Mouse (Mus musculus): ENCODE results near the gene Papolb. TPM values are rescaled to one million over a fixed set of nuclear protein-coding genes. Genes with fewer than 3 reads are reported as not detected.

Papolb gene
- 0.15 and 0.20 TPM in 2 replicates for polyA plus RNA-seq (2014; fragmentation: Nextera tagmentation; extraction: Ambion mirVana)

DNA sequence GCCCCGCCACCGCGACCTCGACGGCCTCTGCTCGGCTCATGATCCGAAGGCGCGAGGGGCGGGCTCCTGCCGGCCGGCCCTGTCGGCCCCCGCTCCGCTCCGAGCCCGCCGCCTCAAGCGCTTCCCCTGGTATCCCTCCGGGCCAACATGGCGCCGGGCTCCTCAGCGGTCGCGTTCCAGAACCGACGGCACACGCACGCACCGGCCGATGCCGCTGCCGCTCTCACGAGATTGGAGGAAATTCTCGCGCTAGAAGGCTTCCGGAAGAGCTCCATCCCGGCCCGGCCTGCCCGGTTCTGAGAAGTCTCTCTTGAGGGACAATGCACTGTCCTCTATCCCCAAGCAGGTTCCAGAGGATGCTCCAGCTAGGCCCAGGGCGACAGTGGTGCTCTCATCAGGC, at the start of gene Papolb:
Papolb (minus strand) TSS at position 162 of the 400 bp plus-strand sequence.
- H3K27me3 ChIP-seq (ENCODE audit: control insufficient read depth, insufficient read depth, low read length): peaks cover 12% of the 10 kb centered on the region; the same call in 1 of the 2 replicates
- H3K27ac ChIP-seq (replicated peaks; ENCODE audit: low read depth, low read length): no peak within 1 kb of the TSS
- WGBS: 49% methylated on average over 38 of the region's 41 CpGs
- H3K4me1 ChIP-seq (ENCODE audit: control insufficient read depth, insufficient read depth, low read length): no peaks in the 10 kb centered on the region
- DNase-seq (ENCODE audit: low spot score) (no peak), ATAC-seq (ENCODE audit: insufficient number of reproducible peaks, low FRiP score, low TSS enrichment, low read depth) (no peak)
- H3K36me3 ChIP-seq (ENCODE audit: control insufficient read depth, insufficient read depth, low read length): no peaks in the 10 kb centered on the region
- H3K9ac ChIP-seq (ENCODE audit: low read length): 0 out of 2 replicates have a peak within 1 kb of the TSS, but pooled peaks have one; percentile 9
- H3K4me3 ChIP-seq (ENCODE audit: low read depth, low read length): peak within 1 kb of the TSS; percentile 2; the same call in 1 of the 2 replicates
- H3K9me3 ChIP-seq (ENCODE audit: control insufficient read depth, low read length): no peaks in the 10 kb centered on the region
- peak within 1 kb of the TSS; percentile 29; the same call in 1 of the 2 replicates for H3K4me2 ChIP-seq (ENCODE audit: low read depth, severe bottlenecking)

DNA sequence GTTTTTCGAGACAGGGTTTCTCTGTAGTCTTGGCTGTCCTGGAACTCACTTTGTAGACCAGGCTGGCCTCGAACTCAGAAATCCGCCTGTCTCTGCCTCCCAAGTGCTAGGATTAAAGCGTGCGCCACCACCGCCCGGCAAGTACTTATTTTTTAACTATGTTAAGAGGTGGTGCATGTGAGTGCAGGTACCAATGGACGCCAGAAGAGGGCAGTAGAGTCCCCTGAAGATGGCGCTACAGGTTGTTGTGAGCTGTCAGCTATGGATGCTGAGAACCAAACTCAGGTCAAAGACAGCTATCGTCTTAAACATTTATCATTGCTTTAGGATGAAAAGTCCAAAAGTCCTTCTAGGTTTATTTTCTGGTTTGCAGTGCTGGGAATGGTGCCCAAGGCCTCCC, 48.3 kb upstream of the Papolb start:
- no peak overlapping the region for H3K4me3 ChIP-seq (ENCODE audit: low read depth, low read length)
- WGBS: 87% methylated on average over 10 of the region's 10 CpGs
- H3K9me3 ChIP-seq (ENCODE audit: control insufficient read depth, low read length): peaks cover 5% of the 10 kb centered on the region; the same call in 1 of the 2 replicates
- no peaks in the 10 kb centered on the region for H3K4me1 ChIP-seq (ENCODE audit: control insufficient read depth, insufficient read depth, low read length)
- H3K36me3 ChIP-seq (ENCODE audit: control insufficient read depth, insufficient read depth, low read length): no peaks in the 10 kb centered on the region
- ATAC-seq (ENCODE audit: insufficient number of reproducible peaks, low FRiP score, low TSS enrichment, low read depth) (no peak), DNase-seq (ENCODE audit: low spot score) (no peak)
- H3K27ac ChIP-seq (replicated peaks; ENCODE audit: low read depth, low read length): no peak overlapping the region
- no peak overlapping the region for H3K9ac ChIP-seq (ENCODE audit: low read length)
- no peak overlapping the region for H3K4me2 ChIP-seq (ENCODE audit: low read depth, severe bottlenecking)
- H3K27me3 ChIP-seq (ENCODE audit: control insufficient read depth, insufficient read depth, low read length): no peaks in the 10 kb centered on the region

DNA sequence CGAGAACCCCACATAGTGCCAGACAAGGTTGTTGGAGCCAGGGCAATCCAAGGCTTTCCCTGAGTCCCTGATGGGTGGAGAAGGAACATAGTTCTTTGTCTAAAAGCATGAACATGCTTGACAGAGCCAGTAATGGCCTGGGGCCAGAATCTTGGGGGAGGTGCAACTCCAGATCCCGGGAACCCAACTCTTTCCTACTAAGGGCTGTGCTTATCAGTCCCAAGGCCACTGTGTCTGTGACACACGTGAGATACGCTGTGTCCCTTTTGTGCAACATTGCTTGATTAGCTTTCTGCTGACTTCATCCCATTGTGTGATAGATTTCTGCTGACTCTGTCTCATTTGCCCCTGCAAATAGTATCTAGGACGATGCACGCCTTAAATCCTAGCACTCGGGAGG, 47.0 kb upstream of the Papolb start:
- WGBS: 93% methylated on average over 7 of the region's 7 CpGs
- no peak overlapping the region for H3K9ac ChIP-seq (ENCODE audit: low read length)
- no peaks in the 10 kb centered on the region for H3K4me1 ChIP-seq (ENCODE audit: control insufficient read depth, insufficient read depth, low read length)
- peaks cover 5% of the 10 kb centered on the region; the same call in 1 of the 2 replicates for H3K9me3 ChIP-seq (ENCODE audit: control insufficient read depth, low read length)
- no peaks in the 10 kb centered on the region for H3K36me3 ChIP-seq (ENCODE audit: control insufficient read depth, insufficient read depth, low read length)
- no peak overlapping the region for H3K4me3 ChIP-seq (ENCODE audit: low read depth, low read length)
- ATAC-seq (ENCODE audit: insufficient number of reproducible peaks, low FRiP score, low TSS enrichment, low read depth) (no peak), DNase-seq (ENCODE audit: low spot score) (no peak)
- no peaks in the 10 kb centered on the region for H3K27me3 ChIP-seq (ENCODE audit: control insufficient read depth, insufficient read depth, low read length)
- H3K4me2 ChIP-seq (ENCODE audit: low read depth, severe bottlenecking): no peak overlapping the region
- no peak overlapping the region for H3K27ac ChIP-seq (replicated peaks; ENCODE audit: low read depth, low read length)

DNA sequence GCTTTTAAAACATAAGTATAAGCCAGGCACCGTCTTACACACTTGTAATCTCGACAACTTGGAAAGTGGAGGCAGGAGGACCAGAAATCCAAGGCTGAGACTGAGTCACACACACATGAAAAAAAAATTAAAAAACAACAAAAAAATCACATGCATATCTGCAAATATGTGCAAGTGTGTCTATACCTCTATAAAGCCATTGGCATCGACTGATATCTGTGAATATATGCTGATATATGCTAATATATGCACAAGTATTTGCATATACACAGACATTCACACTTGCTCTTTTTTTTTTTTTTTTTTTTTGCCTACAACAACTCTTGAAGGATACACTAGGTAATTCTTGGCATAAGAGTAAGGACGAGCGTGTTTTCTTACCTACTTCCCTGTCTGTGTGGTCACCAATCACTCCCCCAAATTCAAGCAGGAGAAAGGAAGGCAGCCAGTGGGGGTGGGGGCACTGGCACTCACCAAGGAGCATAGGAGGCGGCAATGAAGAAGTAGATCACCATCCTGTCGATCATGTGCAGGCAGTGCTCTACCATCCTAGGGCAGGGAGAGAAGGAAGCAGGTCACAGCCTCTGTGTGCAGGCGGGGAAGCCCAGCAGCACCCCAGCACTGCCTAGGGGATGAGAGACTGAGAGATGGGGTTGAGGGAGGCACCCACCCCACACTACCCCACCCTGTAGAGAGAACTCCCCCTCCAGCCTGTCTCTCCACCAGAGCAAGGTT, 44.6 kb upstream of the Papolb start:
- DNase-seq (ENCODE audit: low spot score): no peak
- Histone ChIP-seq H3K9ac (ENCODE audit: low read length) (no peak overlapping the region), H3K27ac (replicated peaks; ENCODE audit: low read depth, low read length) (no peak overlapping the region), H3K36me3 (ENCODE audit: control insufficient read depth, insufficient read depth, low read length) (no peaks in the 10 kb centered on the region), H3K4me2 (ENCODE audit: low read depth, severe bottlenecking) (no peak overlapping the region), H3K27me3 (ENCODE audit: control insufficient read depth, insufficient read depth, low read length) (no peaks in the 10 kb centered on the region), H3K9me3 (ENCODE audit: control insufficient read depth, low read length) (peaks cover 5% of the 10 kb centered on the region; the same call in 1 of the 2 replicates), H3K4me3 (ENCODE audit: low read depth, low read length) (no peak overlapping the region), H3K4me1 (ENCODE audit: control insufficient read depth, insufficient read depth, low read length) (no peaks in the 10 kb centered on the region)
- WGBS: 86% methylated on average over 8 of the region's 8 CpGs
- no peak for ATAC-seq (ENCODE audit: insufficient number of reproducible peaks, low FRiP score, low TSS enrichment, low read depth)

DNA sequence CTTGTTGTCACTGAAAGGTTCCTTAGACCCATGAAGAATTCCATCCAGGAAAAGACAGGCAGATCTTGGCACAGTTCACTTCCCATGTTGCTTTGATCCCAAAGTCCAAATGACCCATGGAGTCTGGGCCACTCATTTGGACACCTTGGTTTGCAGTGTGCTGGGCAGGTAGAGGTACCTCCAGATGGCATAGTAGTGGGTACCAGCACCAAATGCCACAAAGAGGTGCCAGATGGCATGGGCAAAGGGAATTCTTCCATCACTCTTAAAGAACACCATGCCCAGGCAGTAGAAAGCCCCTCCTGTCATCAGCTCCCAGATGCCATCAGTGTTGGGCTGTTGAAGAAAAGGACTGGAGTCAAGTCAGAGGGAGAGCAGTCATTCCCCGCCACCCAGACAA, 34.7 kb upstream of the Papolb start:
- ATAC-seq (ENCODE audit: insufficient number of reproducible peaks, low FRiP score, low TSS enrichment, low read depth) (no peak), DNase-seq (ENCODE audit: low spot score) (no peak)
- no peak overlapping the region for H3K4me3 ChIP-seq (ENCODE audit: low read depth, low read length)
- H3K27me3 ChIP-seq (ENCODE audit: control insufficient read depth, insufficient read depth, low read length): no peaks in the 10 kb centered on the region
- 88% methylated on average over 1 of the region's 1 CpGs for WGBS
- H3K9ac ChIP-seq (ENCODE audit: low read length): no peak overlapping the region
- no peaks in the 10 kb centered on the region; the same call in 1 of the 2 replicates for H3K36me3 ChIP-seq (ENCODE audit: control insufficient read depth, insufficient read depth, low read length)
- H3K9me3 ChIP-seq (ENCODE audit: control insufficient read depth, low read length): 0 out of 2 replicates have a peak, but pooled peaks cover 3% of the 10 kb centered on the region
- H3K4me1 ChIP-seq (ENCODE audit: control insufficient read depth, insufficient read depth, low read length): no peaks in the 10 kb centered on the region
- H3K27ac ChIP-seq (replicated peaks; ENCODE audit: low read depth, low read length): no peak overlapping the region
- H3K4me2 ChIP-seq (ENCODE audit: low read depth, severe bottlenecking): no peak overlapping the region

DNA sequence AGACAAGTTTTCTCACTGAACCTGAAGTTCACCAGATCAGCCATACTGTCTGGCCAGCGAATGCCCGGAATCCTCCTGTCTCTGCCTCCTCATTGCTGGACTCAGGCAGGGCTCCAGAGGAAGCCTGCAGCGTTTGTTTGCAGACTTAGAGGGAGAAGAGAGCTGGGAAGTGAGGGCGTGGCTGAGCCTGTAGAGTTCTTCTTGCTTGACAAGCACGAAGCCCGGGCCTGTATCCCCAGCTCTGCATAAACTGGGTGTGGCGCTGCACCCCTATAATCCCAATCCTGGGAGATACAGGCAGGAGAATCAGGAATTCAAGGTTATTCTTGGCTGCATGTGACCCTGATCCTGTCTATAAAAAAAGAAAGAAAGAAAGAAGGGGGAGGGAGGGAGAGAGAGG, 30.4 kb upstream of the Papolb start:
- no peak overlapping the region for H3K4me2 ChIP-seq (ENCODE audit: low read depth, severe bottlenecking)
- H3K27me3 ChIP-seq (ENCODE audit: control insufficient read depth, insufficient read depth, low read length): no peaks in the 10 kb centered on the region
- ATAC-seq (ENCODE audit: insufficient number of reproducible peaks, low FRiP score, low TSS enrichment, low read depth) (no peak), DNase-seq (ENCODE audit: low spot score) (no peak)
- no peaks in the 10 kb centered on the region for H3K9me3 ChIP-seq (ENCODE audit: control insufficient read depth, low read length)
- H3K36me3 ChIP-seq (ENCODE audit: control insufficient read depth, insufficient read depth, low read length): no peaks in the 10 kb centered on the region; the same call in 1 of the 2 replicates
- no peak overlapping the region for H3K4me3 ChIP-seq (ENCODE audit: low read depth, low read length)
- WGBS: 55% methylated on average over 7 of the region's 7 CpGs
- H3K4me1 ChIP-seq (ENCODE audit: control insufficient read depth, insufficient read depth, low read length): no peaks in the 10 kb centered on the region
- H3K9ac ChIP-seq (ENCODE audit: low read length): no peak overlapping the region
- no peak overlapping the region for H3K27ac ChIP-seq (replicated peaks; ENCODE audit: low read depth, low read length)

DNA sequence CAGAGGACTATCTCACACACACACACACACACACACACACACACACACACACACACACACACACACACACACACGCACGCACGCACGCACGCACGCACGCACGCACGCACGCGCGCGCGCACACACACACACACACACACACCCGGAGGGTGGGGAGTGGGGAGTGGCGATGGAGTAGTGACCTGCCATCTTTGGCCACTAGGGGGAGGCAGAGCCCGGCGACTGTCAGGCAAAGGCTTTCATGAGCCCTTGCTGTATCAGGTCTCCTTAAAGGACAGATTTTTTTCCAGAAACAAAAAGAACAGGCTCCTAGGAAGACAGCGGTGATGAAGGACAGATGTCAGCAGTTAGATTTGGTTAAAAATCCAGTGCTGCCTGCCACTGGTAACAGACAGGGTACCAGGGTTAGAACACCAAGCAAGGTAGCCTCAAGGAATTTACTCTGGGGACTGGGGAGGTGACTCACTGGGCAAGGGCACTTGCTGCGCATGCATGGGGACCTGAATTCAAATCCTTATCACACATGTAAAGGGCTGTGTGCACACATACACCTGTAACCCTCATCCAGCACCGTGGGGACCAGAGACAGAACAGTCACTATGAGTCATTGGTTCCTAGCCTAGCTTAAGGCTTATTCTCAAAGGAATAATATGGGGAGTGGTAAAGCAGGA, 27.7 kb upstream of the Papolb start:
- no peak overlapping the region for H3K9ac ChIP-seq (ENCODE audit: low read length)
- H3K9me3 ChIP-seq (ENCODE audit: control insufficient read depth, low read length): no peaks in the 10 kb centered on the region
- DNase-seq (ENCODE audit: low spot score) (peak; percentile 90), ATAC-seq (ENCODE audit: insufficient number of reproducible peaks, low FRiP score, low TSS enrichment, low read depth) (0 out of 2 replicates have a peak, but pooled peaks have one; percentile 57)
- 19% methylated on average over 21 of the region's 21 CpGs for WGBS
- H3K4me2 ChIP-seq (ENCODE audit: low read depth, severe bottlenecking): no peak overlapping the region
- H3K4me3 ChIP-seq (ENCODE audit: low read depth, low read length): no peak overlapping the region
- no peaks in the 10 kb centered on the region for H3K36me3 ChIP-seq (ENCODE audit: control insufficient read depth, insufficient read depth, low read length)
- no peak overlapping the region for H3K27ac ChIP-seq (replicated peaks; ENCODE audit: low read depth, low read length)
- no peaks in the 10 kb centered on the region for H3K27me3 ChIP-seq (ENCODE audit: control insufficient read depth, insufficient read depth, low read length)
- no peaks in the 10 kb centered on the region for H3K4me1 ChIP-seq (ENCODE audit: control insufficient read depth, insufficient read depth, low read length)

DNA sequence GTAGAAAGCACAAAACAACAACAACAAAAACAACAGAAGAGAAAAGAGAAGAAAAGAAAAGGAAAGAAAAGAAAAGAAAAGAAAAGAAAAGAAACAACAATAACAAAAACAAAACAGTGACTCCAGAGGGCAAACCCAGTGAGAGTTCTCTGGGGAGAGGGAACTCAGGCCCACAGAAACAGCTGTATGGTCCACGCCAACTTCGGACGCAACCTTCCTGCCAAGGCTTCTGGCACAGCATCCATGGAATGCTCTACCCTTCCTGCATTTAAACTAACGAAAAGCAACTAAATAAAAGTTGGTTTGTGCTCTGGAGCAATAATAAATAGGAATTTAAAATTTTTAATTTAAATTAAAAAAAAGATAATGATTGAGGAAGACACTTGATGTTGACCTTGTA, 26.8 kb upstream of the Papolb start:
- H3K4me2 ChIP-seq (ENCODE audit: low read depth, severe bottlenecking): no peak overlapping the region
- H3K4me3 ChIP-seq (ENCODE audit: low read depth, low read length): no peak overlapping the region
- no peak overlapping the region for H3K27ac ChIP-seq (replicated peaks; ENCODE audit: low read depth, low read length)
- no peak for ATAC-seq (ENCODE audit: insufficient number of reproducible peaks, low FRiP score, low TSS enrichment, low read depth)
- H3K36me3 ChIP-seq (ENCODE audit: control insufficient read depth, insufficient read depth, low read length): no peaks in the 10 kb centered on the region
- H3K9me3 ChIP-seq (ENCODE audit: control insufficient read depth, low read length): no peaks in the 10 kb centered on the region
- H3K4me1 ChIP-seq (ENCODE audit: control insufficient read depth, insufficient read depth, low read length): no peaks in the 10 kb centered on the region
- no peak for DNase-seq (ENCODE audit: low spot score)
- H3K27me3 ChIP-seq (ENCODE audit: control insufficient read depth, insufficient read depth, low read length): no peaks in the 10 kb centered on the region
- 91% methylated on average over 4 of the region's 4 CpGs for WGBS
- no peak overlapping the region for H3K9ac ChIP-seq (ENCODE audit: low read length)
